Mouse (Mus musculus): ENCODE measurements around the gene Mbd5.
A peak's percentile ranks its signal among the peaks of the same experiment; 100 is the strongest.
"Not testable (repeated sequence)": the region's sequence is repeated elsewhere in the genome, so short reads cannot be mapped to it uniquely, and the experiment has no call there.

Gene Mbd5

GRCm38 (mm10) chr2:49177015-49177414, 227.7 kb downstream of the Mbd5 start:
- DNase-seq: no peak

GRCm38 (mm10) chr2:49190984-49191383, 241.7 kb downstream of the Mbd5 start:
- DNase-seq: no peak

- no peak for DNase-seq
Observed at GRCm38 (mm10) chr2:49191695-49192094, 242.4 kb downstream of the Mbd5 start.

- no peak for DNase-seq
Observed at GRCm38 (mm10) chr2:49204081-49204480, 254.8 kb downstream of the Mbd5 start.

- DNase-seq: not testable (repeated sequence)
Observed at GRCm38 (mm10) chr2:49205692-49206091, 256.4 kb downstream of the Mbd5 start.

GRCm38 (mm10) chr2:49209349-49209748, 260.0 kb downstream of the Mbd5 start:
- DNase-seq: no peak

- peak; percentile 46 to 54 for DNase-seq
Observed at GRCm38 (mm10) chr2:49210408-49210807, 261.1 kb downstream of the Mbd5 start.

GRCm38 (mm10) chr2:49229725-49230124, 280.4 kb downstream of the Mbd5 start:
- DNase-seq: peak in 1 of 2 experiments; percentile 13

GRCm38 (mm10) chr2:49234064-49234463, 284.8 kb downstream of the Mbd5 start:
- DNase-seq: no peak

- no peak for DNase-seq
Observed at GRCm38 (mm10) chr2:49241715-49242114, 292.4 kb downstream of the Mbd5 start.

GRCm38 (mm10) chr2:49264092-49264491, 314.8 kb downstream of the Mbd5 start:
- DNase-seq: no peak

- no peak for DNase-seq
Observed at GRCm38 (mm10) chr2:49272295-49272967, 323.1 kb downstream of the Mbd5 start.

- DNase-seq: no peak
Observed at GRCm38 (mm10) chr2:49276017-49276722, 326.9 kb downstream of the Mbd5 start.

GRCm38 (mm10) chr2:49280496-49280895, 331.2 kb downstream of the Mbd5 start:
- DNase-seq: no peak

GRCm38 (mm10) chr2:49283583-49283982, 334.3 kb downstream of the Mbd5 start:
- DNase-seq: peak in 1 of 2 experiments; percentile 10

GRCm38 (mm10) chr2:49286965-49287364, 337.7 kb downstream of the Mbd5 start:
- no peak for DNase-seq

GRCm38 (mm10) chr2:49291709-49292108, 342.4 kb downstream of the Mbd5 start:
- DNase-seq: no peak

GRCm38 (mm10) chr2:49312629-49313447, 363.5 kb downstream of the Mbd5 start:
- DNase-seq: peak; percentile 86 to 90

- DNase-seq: no peak
Observed at GRCm38 (mm10) chr2:49333594-49333993, 384.3 kb downstream of the Mbd5 start.

GRCm38 (mm10) chr2:49335267-49335666, 386.0 kb downstream of the Mbd5 start:
- no peak for DNase-seq

GRCm38 (mm10) chr2:49344287-49344686, 395.0 kb downstream of the Mbd5 start:
- DNase-seq: no peak

- no peak for DNase-seq
Observed at GRCm38 (mm10) chr2:49345786-49346185, 396.5 kb downstream of the Mbd5 start.

- DNase-seq: peak in 1 of 2 experiments; percentile 7
Observed at GRCm38 (mm10) chr2:49349813-49350212, 400.5 kb downstream of the Mbd5 start.

All from cerebellum, postnatal 36 days (tissue).